Mouse (Mus musculus) layer of hippocampus, postnatal 14 days (tissue): ENCODE measurements around the gene Gabrb1. TPM values are rescaled to one million over a fixed set of nuclear protein-coding genes. Genes with fewer than 3 reads are reported as not detected.
A peak's percentile ranks its signal among the peaks of the same experiment; 100 is the strongest.

Experiments
- DNase-seq, 2 experiments: peaks; one replicate each; pipeline ENCODE4 v3.0.0; 2021 to 2022; ENCODE audit warnings: low spot score in 2 of 2, mixed read lengths in 1 of 2
- long read RNA-seq, 2 experiments: library from polyadenylated mRNA; stranded (forward); transcript quantifications; one replicate each; pipeline ENCODE4 v2.0.0; 2021
- total RNA-seq, 2 experiments: library from RNA; stranded (reverse); gene quantifications; 2 replicates each; pipeline ENCODE4 v1.2.3; 2021

Gabrb1 gene
- total RNA-seq, result 100 to 1,000 TPM; 119 to 126 TPM
- long read RNA-seq, experiment 1, full-length matches to known transcripts, result 61 of 79 reads
- long read RNA-seq, experiment 1, partial matches to known transcripts, result 2 of 79 reads
- long read RNA-seq, experiment 1, other reads (novel, unspliced or antisense), result 16 of 79 reads
- long read RNA-seq, experiment 2, full-length matches to known transcripts, result 71 of 92 reads
- long read RNA-seq, experiment 2, partial matches to known transcripts, result 8 of 92 reads
- long read RNA-seq, experiment 2, other reads (novel, unspliced or antisense), result 13 of 92 reads

DNA sequence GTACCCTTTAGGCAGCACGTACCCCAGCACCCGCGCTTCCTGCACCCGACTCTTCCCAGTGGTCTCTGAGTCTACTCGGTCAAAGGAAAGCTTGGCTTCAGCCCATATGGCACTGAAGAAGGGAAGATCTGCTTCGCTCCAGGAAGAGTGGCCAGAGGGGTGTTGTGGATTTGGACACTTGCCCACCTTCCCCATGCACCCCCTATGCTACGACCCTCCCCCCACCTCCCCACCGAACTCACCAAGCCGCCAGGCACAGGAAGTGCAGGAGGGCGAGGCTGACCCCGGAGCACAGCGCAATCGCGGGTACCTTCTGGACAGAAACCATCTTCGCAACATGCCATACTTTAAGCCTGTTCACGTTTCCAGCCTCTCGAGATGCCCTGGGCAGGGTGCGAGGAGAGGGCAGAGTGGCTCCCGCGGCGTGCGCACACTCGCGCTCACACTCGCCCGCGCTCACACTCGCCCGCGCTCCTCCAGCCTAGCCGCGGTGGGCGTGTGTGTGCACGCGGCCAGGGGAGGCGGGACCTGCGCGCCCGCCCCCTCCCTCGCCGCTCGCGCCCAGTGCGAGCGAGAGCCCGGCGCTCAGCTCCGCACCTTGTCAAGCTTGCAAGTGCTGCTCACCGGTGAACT is at the start of gene Gabrb1:
Gene Gabrb1, plus strand, starts transcription at position 632 of the 633 bp plus-strand sequence.
- peak; percentile 20 to 42 for DNase-seq

DNA sequence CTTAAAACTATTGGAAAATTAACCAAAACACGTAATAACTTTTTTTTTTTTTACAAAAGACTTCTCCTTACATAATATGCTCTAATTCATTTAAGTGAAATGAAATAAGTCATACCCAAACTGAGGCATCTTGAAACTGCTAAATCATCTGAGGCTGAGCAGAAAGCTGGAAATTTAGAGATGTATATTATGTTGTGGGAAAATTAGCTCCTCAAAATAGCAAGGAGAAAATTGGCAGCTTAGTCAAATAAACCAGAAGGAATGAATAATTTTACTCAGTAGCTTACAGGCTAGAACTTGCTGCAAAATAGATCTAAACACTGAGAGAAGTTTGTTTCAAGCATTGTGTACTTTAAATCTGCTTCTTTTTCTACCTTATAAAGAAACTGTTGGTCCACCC is 49.2 kb upstream of the Gabrb1 start:
- no peak for DNase-seq

DNA sequence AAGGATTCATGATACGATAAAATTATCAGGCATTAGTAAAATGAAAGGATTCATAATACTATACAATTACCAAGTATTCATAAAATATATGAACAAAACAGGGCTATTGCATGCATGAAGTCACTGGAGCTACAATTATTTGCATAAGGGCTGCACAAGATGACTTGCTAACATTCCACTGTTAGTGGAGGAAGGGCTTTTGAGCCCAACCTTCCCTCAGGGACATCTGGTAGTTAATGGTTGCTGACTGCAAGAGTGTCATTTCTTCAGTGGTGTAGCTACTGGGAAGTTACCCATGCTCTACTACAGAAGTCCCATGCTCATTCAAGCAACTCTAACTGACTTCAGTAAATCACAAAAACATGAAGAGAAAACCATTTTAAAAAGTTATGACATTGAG is 43.6 kb upstream of the Gabrb1 start:
- DNase-seq, result no peak

DNA sequence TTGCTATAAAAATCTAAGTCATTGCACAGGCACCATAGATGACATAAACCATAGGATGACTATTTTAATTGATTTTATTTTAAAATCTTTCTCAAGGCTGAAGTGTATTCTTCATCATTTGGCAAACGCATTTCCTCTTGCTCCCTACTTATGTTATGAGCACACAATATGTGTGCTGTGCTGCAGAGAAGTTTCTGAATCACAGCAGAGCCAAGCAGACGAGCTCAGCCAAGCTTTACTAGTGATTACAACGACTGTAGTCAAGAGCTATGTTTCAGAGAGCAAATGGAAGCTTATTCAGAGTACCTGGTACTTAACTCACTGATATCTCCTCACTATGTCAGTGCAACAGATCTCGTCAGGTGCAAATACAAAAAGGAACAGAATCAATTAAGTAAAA is 41.2 kb upstream of the Gabrb1 start:
- no peak for DNase-seq

DNA sequence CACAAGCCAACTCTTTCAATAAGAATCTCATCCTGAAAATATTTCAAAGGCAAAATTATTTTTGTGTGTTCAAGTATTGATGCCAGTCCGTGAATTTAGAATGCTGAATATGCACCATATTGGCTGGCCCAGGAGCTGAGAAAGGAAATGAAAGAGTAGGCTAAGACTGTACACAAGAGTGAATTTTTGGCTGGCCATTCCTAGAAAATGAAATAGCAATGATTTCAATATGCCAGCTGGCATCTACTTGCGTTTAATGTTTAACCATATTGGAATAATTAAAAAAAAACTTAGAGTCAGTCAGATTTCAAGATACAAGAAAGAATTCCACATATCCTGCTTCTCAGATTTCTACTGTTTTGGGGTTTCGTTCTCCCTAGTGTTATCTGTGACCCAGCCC is 30.1 kb upstream of the Gabrb1 start:
- DNase-seq, result peak in 1 of 2 experiments; percentile 26

DNA sequence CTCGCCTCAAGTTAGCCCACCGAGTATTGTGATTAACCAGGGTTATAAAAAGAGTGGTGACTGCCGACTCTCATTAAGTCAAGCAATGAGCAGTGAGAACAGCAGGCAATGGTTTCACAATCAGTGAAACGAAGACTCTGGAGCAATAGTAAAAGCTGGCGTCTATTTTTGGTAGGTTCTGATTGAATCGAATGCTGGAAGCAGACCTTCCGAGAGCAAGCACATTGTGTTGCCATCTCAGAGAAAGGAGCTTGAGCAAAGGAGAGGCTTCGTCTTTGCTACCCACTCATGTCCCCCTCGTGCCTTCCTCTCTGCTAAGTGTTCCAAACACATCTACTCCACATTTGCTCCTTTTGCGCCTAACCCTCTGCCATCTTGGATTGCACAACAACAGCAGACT is 18.1 kb upstream of the Gabrb1 start:
- DNase-seq, result peak in 1 of 2 experiments; percentile 40

DNA sequence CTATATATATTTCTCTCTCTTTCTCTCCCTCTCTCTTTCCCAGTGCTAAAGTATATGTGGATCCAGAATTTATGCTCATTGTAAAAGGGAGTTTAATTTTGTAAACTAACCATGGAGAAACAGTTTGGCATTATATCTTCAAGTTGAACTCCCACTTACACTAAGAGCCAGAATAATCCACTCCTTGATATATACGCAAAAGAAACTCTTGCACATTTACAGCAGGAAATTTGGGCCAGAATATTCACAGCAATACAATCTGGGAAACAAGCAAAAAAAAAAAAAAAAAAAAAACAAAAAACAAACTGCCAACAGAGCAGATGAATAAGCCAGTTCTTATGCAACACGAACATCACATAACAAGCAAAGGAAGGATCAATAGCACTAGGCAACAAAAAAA is 9.8 kb upstream of the Gabrb1 start:
- no peak for DNase-seq

DNA sequence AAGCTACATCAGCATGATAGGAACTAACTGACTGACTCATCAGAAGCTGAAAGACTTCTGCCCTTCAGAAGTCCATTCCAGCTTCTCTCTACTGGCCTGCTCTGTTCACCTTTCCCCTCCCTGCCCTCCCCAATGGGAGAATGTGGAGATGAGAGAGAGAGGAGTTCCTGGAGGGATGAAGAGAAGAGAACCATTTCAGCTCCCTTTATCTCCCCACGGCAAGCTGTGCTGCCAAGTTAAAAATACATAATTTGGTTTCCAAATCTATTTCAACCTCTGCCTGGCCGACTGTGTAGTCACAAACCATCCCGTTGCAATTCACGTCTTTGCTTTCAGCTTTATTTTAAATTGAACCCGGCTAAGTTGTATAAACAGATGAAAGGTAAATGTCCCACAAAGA is 3.9 kb upstream of the Gabrb1 start:
- no peak for DNase-seq

DNA sequence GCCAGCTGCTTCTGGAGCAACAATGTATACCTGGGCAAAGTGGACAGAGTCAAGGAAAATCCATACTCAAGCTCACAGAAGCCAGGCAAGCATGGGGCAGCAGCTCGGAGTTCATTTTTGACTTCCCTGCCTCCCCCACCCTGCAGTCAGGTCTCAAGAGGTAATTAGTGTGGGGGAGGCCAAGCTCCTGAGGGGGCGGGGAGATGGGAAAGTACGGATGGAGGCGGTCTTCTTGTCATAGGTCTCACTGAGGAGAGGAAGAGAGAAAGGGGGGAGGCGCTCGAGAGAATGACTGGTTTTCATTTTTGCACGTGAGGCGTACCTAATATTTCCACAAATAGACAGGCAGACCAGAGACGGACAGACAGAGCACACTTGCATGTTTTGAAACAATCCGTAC is 1.1 kb upstream of the Gabrb1 start:
- peak; percentile 14 to 38 for DNase-seq

DNA sequence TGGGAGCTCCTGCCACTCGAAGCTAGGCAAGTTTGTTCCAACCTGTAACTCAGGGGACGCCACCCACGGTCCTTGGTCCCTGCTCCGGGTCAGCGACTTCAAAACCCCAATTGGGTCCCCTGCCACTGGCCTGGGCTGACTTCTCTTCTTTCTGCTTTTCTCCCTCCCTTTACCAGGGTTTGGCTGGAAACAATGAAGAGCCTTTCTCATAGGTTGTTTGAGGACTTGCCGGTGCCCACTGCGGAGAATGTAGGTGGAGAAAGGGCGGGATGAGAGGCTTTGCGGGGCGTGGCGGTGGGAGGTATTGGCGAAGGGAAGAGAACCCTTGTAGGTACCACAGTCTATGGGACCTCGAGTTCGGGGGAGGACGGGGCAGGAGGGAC is 193 bp downstream of the Gabrb1 start, which contains the start of gene Gabra4:
Gene Gabra4, minus strand, starts transcription at position 194 of the 383 bp plus-strand sequence.
- DNase-seq, result peak in 1 of 2 experiments; percentile 46

DNA sequence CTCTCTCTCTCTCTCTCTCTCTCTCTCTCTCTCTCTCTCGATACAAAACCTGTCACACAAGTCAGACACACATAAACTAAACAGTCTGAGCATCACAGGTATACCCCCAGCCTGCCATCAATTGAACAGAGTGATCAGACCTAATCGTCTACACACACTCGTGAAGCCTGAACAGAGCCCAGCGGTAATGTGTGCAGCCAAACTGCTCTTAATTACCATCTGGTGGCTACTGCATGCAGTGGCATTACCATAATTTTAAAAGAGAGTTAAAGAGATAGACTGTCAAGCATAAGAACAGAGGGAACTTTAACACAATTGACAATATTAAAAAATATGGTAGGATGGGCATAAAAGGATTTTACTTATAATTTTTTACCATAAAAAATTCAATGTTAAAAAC is 7.7 kb downstream of the Gabrb1 start:
- peak; percentile 22 to 46 for DNase-seq

DNA sequence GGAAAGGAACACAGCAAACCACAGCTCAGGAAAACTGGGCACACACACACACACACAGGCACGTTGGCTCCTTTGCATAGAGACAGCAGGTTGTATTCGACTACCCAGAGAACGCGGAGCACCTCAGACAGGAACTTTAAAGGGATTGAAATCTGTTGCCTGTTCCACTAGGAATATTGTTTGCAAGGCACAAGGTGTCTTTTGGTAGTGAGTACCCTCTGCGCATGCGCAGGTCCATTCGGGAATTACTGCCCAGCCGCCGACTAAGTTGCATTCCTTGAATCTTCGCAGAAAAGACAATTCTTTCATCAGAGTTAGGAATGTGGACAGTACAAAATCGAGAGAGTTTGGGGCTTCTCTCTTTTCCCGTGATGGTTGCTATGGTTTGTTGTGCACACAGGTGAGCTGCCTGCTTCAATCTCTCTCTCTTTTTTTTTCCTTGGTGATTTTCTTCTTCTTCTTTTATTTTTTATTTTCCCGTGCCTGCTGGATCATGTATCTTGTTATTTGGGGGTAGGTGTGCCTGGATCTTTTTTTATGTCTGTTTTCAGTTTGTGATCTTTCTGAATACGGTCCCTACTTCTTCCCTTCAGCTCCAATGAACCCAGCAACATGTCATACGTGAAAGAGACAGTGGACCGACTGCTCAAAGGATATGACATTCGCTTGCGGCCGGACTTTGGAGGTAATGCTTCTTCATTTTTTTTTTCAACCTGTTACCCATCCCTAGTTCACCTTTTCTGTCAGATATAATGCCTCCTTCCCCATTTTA is 42.0 kb downstream of the Gabrb1 start:
- DNase-seq, result peak; percentile 75 to 85

DNA sequence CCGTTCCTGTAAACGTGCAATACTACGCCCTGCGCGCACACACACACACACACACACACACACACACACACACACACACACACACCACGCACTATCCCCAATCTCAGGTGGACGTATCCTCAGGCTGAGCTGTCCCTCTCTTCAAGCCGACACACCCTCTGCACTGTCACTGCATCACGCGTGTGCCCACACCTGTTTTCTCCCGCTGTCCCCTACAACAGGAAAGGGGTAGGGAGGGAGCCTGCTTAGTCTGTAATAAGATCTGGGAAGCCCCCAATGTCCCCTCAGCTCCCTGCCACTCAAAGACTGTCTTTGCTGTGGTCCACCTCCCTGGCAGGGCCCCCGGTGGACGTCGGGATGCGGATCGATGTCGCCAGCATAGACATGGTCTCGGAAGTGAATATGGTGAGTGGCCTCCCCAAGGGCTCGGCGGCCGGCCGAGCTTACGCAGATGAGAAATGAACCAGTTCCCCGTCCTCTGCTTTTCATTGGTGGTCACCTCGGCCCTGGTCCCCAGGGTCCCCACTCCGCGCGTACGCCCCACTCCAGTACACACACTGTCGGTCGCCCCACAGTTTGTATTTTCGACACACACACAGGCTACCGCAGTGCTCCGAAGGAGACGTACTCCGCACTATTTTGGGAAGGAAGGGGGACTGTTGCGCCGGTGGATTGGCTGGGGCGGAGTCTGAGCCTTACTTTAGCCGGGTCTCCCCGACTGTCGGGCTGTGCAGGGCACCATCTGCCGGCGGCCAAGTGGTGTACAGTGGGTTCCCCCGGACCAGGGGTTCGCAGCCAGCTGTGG is 42.8 kb downstream of the Gabrb1 start:
- peak; percentile 68 to 77 for DNase-seq

DNA sequence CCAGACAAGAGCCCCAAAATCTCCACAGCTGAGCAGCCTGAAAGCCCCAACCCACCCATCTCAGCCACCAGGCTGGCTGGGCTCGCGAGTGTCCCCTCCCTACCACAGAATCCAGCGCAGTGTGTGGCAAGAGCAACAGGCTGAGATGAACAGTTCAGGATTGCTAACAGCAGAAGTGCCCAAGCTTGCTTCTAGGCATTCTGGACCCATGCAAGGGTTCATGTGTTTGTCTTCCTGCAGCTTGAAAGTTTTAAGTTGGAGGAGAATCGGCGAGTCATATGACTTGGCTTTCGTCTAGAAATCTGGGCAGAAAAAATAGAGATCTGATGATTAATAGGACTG is 43.3 kb downstream of the Gabrb1 start:
- no peak for DNase-seq

DNA sequence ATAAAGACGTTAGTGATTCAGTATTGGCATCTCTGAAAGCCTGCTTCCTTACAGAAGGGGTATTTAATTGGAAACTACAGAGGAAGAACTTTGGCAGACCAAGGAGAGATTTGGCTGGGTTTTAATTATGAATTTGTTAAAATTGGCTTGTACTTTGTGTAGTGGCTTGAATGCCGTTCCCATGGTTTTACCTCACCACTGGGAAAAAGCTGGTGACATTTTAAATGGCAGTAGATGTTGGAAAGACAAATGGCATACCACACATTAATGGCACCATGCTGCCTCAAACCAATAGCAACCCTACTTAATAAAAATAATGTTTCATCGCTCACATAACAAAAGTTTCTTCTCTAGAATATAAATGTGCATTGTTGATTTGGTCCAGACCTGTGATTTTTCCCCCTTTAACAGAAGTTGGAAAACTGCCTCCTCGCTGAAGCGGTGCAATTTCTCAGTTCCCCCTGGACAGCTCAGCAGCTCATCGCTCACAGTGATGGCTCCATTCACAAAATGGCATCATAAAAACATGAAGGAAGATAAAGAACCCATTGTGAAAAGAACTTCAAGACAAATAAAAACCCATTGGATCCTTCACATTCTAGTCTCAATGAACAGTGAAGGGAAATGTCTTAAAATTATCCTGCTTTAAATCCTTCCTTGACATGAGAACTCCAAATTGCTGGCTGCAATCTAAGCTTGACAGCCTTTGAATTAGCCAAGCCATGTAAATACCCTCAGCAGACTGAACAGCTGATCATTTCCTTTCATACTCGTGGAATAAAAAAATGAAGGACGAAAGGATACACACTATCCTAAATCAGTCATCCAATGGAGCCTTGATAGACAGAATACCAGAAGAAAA is 75.2 kb downstream of the Gabrb1 start:
- peak; percentile 19 to 91 for DNase-seq

DNA sequence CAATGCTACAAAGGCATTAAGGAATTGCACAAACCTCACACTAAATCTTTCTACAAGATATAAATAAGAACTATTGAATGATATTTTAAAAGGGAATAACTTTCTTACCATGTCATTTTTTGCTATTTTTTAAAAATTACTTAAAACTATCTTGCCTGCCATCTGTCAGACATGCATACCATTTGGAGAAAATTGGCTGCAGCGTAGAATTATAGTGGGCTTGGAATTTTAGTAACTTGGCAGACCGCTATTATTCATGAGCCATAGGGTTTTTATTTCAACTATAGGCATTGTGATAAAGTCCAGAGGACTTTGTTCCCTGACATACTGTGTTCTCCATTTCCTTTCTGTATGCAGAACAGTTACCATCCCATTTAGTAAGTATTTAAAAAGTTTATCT is 89.5 kb downstream of the Gabrb1 start:
- DNase-seq, result peak in 1 of 2 experiments; percentile 43

DNA sequence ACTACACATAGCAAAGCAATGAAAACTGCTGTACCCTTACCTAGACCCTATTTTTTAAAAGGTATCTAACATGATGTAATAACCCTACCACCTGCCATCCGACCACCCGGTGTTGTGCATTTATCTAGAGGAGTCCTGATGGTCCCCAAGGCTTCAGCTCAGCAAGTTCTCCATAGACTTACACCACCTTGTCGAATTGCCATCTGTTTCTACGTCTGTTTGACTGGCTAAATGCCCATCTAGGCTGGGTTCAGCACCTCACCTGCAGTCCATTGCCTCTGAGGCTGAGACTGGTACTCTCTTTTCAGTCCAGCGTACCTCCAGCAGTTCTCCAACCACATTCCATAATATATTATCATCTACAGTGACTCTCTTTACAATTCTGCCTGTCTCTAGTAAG is 96.1 kb downstream of the Gabrb1 start:
- DNase-seq, result no peak

DNA sequence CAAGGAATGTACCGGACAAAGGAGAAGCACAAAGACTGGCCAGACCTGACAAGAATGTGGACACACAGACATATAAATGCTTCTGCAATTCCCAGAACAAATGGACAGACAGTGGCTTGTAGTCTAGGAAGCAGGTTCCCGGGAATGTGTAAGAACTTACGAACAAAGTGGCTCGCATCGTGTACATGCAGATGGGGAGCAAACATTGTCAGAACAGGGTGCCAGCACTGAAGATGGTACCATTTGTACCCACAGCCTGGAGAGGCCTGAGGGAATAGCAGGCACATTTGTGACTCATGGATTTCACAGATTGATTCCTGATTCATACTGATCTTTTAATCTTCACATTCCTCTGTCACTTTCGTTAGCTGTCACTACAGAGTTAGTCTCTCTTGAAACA is 103.2 kb downstream of the Gabrb1 start:
- DNase-seq, result peak; percentile 49 to 81

DNA sequence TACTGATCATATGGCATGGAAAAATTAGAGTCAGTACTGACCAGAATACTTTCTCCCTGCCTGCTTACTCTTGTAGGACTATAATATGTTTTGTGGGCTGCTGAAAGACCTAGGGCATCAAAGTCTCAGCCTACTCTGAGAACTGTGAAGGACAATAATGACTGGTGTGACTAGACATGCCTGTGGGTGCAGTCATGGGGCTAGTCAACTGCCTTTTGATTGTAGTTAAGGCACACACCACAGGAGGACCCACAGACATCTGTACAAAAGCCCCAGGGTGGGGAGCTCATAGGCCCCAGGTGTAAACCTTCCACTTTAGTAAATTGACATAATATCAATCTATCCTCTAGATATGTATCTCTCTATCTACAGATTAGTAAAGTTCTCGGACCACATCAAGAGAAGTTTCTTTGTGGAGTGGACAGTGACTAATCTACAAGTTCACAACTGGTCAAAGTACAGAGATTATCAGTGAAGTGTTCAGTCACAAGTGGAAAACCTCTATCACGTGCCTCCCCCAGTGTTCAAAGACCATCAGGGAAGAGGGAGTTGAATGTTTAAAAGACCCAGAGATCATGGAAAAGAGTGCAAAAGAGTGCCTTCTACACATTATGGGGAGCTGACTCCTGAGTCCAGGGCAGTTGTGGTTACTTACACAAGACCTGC is 123.7 kb downstream of the Gabrb1 start:
- no peak for DNase-seq

DNA sequence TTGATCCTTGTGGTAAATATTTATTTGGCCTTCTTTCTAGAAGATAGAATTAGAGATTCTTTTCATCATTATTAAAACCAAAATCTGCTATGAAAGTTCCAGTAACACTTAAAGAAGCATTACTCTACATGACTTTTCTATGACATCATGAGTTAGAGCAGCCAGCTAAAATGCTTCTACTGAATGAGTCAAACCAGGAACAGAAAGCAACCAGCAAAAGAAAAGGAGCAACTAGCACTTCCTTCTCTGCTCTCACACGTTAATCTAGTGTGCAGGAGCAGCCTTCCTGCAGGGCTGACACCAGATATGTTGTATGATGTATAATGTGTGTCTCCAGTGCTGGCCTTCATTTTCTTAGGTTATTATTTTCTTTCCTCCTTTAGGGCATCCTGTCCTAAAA is 164.9 kb downstream of the Gabrb1 start:
- no peak for DNase-seq
